Mouse (Mus musculus) myocyte (in vitro differentiated cells): ENCODE data around the gene Nfatc2. TPM values are rescaled to one million over a fixed set of nuclear protein-coding genes. Genes with fewer than 3 reads are reported as not detected.

Experiments
- H3K27me3 ChIP-seq: one replicate; pipeline ENCODE4 v1.6.1; 2011; ENCODE audit not compliant: control insufficient read depth, insufficient read depth, insufficient read length
- H3K36me3 ChIP-seq: one replicate; pipeline ENCODE4 v1.6.1; 2011; ENCODE audit not compliant: control insufficient read depth, insufficient read depth
- H3K4me2 ChIP-seq: one replicate; pipeline ENCODE4 v1.6.1; 2011; ENCODE audit warnings: low read depth, control low read depth
- H3K4me3 ChIP-seq: one replicate; pipeline ENCODE4 v1.5.1; 2011; ENCODE audit warnings: mild to moderate bottlenecking, control low read depth, moderate library complexity
- H3K79me2 ChIP-seq: one replicate; pipeline ENCODE4 v1.6.1; 2011; ENCODE audit not compliant: control insufficient read depth, insufficient read depth
- H3ac ChIP-seq: one replicate; pipeline ENCODE4 v1.6.1; 2011; ENCODE audit not compliant: control insufficient read depth, insufficient read length
- CEBPB ChIP-seq: IDR thresholded peaks from 2 replicates; pipeline ENCODE4 v1.6.1; 2011; ENCODE audit warnings: mild to moderate bottlenecking, moderate library complexity; ENCODE audit not compliant: poor library complexity, insufficient read depth, severe bottlenecking
- E2F4 ChIP-seq: IDR thresholded peaks from one replicate; pipeline ENCODE4 v1.6.1; 2011; ENCODE audit warnings: mild to moderate bottlenecking, control low read depth, moderate library complexity; ENCODE audit not compliant: insufficient read depth
- MAX ChIP-seq: IDR thresholded peaks from one replicate; pipeline ENCODE4 v1.6.1; 2011; ENCODE audit warnings: low read depth, mild to moderate bottlenecking, control low read depth
- MYOD1 ChIP-seq, 3 experiments: IDR thresholded peaks; one replicate each; pipeline ENCODE4 v1.6.1; 2011; ENCODE audit warnings: control low read depth in 2 of 3, low read depth in 2 of 3, mild to moderate bottlenecking in 2 of 3, moderate library complexity in 1 of 3; ENCODE audit not compliant: insufficient read length in 2 of 3, control insufficient read depth in 1 of 3
- MYOG ChIP-seq, 3 experiments: IDR thresholded peaks; one replicate each; pipeline ENCODE4 v1.6.1; 2011; ENCODE audit warnings: control low read depth in 2 of 3, low read depth in 2 of 3, mild to moderate bottlenecking in 2 of 3; ENCODE audit not compliant: insufficient read length in 2 of 3, control insufficient read depth in 1 of 3, insufficient read depth in 1 of 3
- POLR2A ChIP-seq: IDR thresholded peaks from one replicate; pipeline ENCODE4 v1.6.1; 2011; ENCODE audit warnings: low read depth, mild to moderate bottlenecking, control low read depth, moderate library complexity; ENCODE audit not compliant: insufficient read length
- POLR2AphosphoS2 ChIP-seq: IDR thresholded peaks from one replicate; pipeline ENCODE4 v1.6.1; 2011; ENCODE audit warnings: low read depth, control low read depth; ENCODE audit not compliant: insufficient read length
- REST ChIP-seq: IDR thresholded peaks from one replicate; pipeline ENCODE4 v1.6.1; 2011; ENCODE audit warnings: mild to moderate bottlenecking, control low read depth, moderate library complexity; ENCODE audit not compliant: insufficient read depth, insufficient read length
- SRF ChIP-seq: IDR thresholded peaks from one replicate; pipeline ENCODE4 v1.6.1; 2011; ENCODE audit warnings: low read depth; ENCODE audit not compliant: control insufficient read depth, insufficient read length
- TCF12 ChIP-seq: IDR thresholded peaks from one replicate; pipeline ENCODE4 v1.6.1; 2011; ENCODE audit warnings: mild to moderate bottlenecking, control low read depth; ENCODE audit not compliant: poor library complexity, insufficient read depth, severe bottlenecking
- TCF3 ChIP-seq: IDR thresholded peaks from one replicate; pipeline ENCODE4 v1.6.1; 2011; ENCODE audit warnings: low read depth, control low read depth; ENCODE audit not compliant: insufficient read length
- USF1 ChIP-seq: IDR thresholded peaks from one replicate; pipeline ENCODE4 v1.6.1; 2011; ENCODE audit warnings: low read depth, mild to moderate bottlenecking, control low read depth, moderate library complexity
- polyA plus RNA-seq: library from polyadenylated mRNA; unstranded; fragments of >200 nt; fragmentation: generic; extraction: Trizol; gene quantifications from one replicate; pipeline ENCODE4 v1.2.1, GENCODE M21; 2012; ENCODE audit warnings: missing spikeins

Gene Nfatc2
- polyA plus RNA-seq, 1 experiment, result 0.55 TPM

DNA sequence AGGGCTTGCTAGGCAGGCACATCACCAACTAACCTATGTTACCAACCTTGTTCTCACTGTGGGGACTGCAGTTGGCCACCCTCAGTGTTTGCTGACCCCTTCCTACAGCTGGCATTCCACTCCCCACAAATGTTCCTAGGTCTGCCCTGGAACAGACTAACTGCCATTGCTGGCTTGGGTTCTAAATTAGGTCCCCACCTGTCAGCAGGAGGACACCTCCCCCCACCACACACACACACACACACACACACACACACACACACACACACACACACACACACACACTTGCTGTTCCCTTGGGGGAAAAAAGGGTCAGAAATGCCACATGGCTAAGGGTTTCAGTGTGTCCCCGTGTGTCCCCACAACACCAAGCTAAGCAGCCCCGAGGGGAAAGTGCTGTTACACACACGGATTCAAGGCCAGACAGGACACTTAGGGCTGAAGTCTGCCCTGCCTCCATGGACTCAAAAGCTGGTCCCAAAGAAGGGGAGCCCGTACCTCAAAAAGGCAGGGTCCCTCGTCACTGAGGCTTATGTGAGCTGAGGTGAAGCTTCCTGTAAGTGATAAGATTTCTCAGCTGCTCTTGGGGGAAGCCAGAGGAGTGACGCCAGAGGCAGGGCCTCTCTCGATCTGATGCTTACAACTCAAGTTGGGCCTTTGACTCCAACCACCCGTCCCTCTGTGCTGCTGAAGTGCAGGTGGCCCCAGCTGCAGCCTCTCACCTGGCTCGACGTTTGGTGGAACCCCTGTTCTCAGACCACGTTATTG, 113.1 kb downstream of the Nfatc2 start:
- Histone ChIP-seq H3K4me2 (no peak overlapping the region), H3ac (no peak overlapping the region)

DNA sequence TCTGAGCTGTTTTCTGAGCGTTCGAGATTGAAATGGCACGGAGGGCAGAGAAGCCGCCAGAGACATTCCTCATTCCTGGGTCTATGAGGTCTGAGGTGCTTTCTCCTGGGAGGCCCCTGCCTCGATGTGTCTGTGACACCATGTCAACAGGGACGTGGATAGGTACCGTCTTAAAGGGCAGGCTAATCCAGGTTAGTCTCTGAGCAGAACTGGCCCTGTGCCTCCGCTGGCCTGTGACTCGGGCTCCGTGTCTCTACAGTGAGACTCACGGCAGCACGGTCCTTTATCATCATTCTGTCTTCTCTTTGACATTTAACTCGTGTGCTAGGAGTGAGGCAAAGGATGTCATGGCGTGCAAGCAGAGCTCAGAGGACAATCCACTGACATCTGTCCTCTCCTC, 120.3 kb downstream of the Nfatc2 start:
- TF ChIP-seq MYOG (IDR thresholded peaks at IDR 0.05; ENCODE audit: control insufficient read depth in 1 of 3, insufficient read depth in 1 of 3, insufficient read length in 2 of 3, low read depth in 2 of 3), result no peak
- no peak overlapping the region for H3K4me2 ChIP-seq
- no peaks in the 10 kb centered on the region for H3K36me3 ChIP-seq
- no peak overlapping the region for H3ac ChIP-seq
- no peaks in the 10 kb centered on the region for H3K79me2 ChIP-seq
- H3K27me3 ChIP-seq, result no peaks in the 10 kb centered on the region
- H3K4me3 ChIP-seq, result no peak overlapping the region

More for the DNA sequence above, 113.1 kb downstream of the Nfatc2 start:
- Histone ChIP-seq H3K36me3 (no peaks in the 10 kb centered on the region), H3K79me2 (no peaks in the 10 kb centered on the region), H3K27me3 (no peaks in the 10 kb centered on the region), H3K4me3 (no peak overlapping the region)
- TF ChIP-seq USF1 (no peak), TCF12 (peak; percentile 55), REST (no peak), MYOD1 (IDR thresholded peaks at IDR 0.05; ENCODE audit: control insufficient read depth in 1 of 3, insufficient read length in 2 of 3, low read depth in 2 of 3) (peak in 2 of 3 experiments; percentile 63 to 72), MYOG (IDR thresholded peaks at IDR 0.05; ENCODE audit: control insufficient read depth in 1 of 3, insufficient read depth in 1 of 3, insufficient read length in 2 of 3, low read depth in 2 of 3) (peak; percentile 24 to 87 (median 81))

DNA sequence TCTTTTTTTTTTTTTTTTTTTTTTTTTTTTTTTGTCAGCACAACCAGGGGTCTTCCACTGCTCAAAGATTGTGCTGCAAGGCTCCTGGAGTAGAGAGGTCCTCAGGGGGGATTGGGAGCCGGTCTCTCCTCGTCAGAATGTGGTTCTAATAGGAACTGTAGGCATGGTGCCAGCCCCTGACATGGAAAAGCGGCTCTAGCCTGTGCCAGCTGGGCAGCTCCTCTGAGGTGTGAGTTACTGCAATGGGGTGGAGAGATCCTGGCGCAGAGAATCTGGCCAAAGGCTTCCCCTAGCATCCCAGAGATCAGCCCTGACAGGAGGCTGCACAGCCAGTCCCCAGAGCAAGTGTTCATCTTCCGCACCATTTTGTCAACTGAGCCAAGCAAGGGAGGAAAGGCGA, 120.8 kb downstream of the Nfatc2 start:
- H3K79me2 ChIP-seq, result no peaks in the 10 kb centered on the region

DNA sequence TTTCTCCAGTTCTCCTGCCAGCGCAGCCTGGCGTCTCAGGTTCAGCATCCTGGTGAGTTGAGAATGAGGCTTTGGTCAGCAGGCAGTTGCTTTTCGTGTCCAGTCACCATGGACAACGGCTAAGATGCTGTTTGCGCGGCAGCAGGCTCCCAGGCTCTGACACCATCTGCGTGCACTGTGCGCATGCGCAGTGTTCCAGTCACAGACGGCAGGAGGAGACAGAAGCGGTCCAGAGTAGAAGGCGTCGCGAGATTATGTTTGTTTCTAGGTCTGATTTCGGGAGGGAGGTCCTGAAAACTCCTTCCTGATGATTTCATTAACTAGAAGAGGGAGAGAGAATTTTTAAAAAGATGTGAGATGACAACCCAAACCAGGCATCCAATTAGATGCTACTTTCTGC, 121.5 kb downstream of the Nfatc2 start:
- Histone ChIP-seq H3K4me3 (no peak overlapping the region), H3K4me2 (no peak overlapping the region), H3K27me3 (no peaks in the 10 kb centered on the region), H3K79me2 (no peaks in the 10 kb centered on the region), H3ac (no peak overlapping the region), H3K36me3 (no peaks in the 10 kb centered on the region)
- peak; percentile 10 for TF ChIP-seq REST
- no peak for TF ChIP-seq TCF12

More for the DNA sequence above, 120.8 kb downstream of the Nfatc2 start:
- TF ChIP-seq TCF3, result no peak
- no peak for TF ChIP-seq SRF
- TF ChIP-seq POLR2A, result no peak
- no peak for TF ChIP-seq TCF12
- TF ChIP-seq MYOG (IDR thresholded peaks at IDR 0.05; ENCODE audit: control insufficient read depth in 1 of 3, insufficient read depth in 1 of 3, insufficient read length in 2 of 3, low read depth in 2 of 3), result no peak
- TF ChIP-seq MAX, result no peak
- TF ChIP-seq REST, result no peak
- TF ChIP-seq POLR2AphosphoS2, result no peak
- TF ChIP-seq E2F4, result no peak
- TF ChIP-seq MYOD1 (IDR thresholded peaks at IDR 0.05; ENCODE audit: control insufficient read depth in 1 of 3, insufficient read length in 2 of 3, low read depth in 2 of 3), result no peak
- TF ChIP-seq CEBPB, result no peak
- TF ChIP-seq USF1, result no peak
- Histone ChIP-seq H3K4me3 (no peak overlapping the region), H3K27me3 (no peaks in the 10 kb centered on the region), H3ac (no peak overlapping the region), H3K36me3 (no peaks in the 10 kb centered on the region), H3K4me2 (no peak overlapping the region)

DNA sequence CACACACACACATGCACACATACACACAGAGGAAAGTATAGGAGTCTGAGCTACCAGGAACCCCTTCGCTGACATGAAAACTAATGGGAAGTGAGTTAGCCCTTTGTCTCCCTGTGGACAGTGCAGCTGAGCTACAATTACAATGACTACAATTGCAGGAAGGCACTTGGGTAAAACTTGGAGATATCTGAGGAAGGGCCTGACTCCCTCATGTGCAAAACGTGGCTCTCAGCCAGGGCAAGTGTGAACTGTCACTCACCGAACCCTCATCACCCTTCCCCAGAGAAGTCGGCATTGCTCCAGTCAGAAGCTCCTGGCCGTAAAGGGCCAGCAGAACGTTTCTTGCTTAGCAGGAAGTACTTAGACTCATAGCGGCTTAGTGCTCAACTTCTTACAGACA, 123.0 kb downstream of the Nfatc2 start:
- H3ac ChIP-seq, result no peak overlapping the region
- no peak overlapping the region for H3K4me2 ChIP-seq
- no peaks in the 10 kb centered on the region for H3K36me3 ChIP-seq
- no peak overlapping the region for H3K4me3 ChIP-seq
- TF ChIP-seq TCF3 (no peak), MYOD1 (IDR thresholded peaks at IDR 0.05; ENCODE audit: control insufficient read depth in 1 of 3, insufficient read length in 2 of 3, low read depth in 2 of 3) (no peak), TCF12 (no peak), E2F4 (no peak), SRF (no peak), MYOG (IDR thresholded peaks at IDR 0.05; ENCODE audit: control insufficient read depth in 1 of 3, insufficient read depth in 1 of 3, insufficient read length in 2 of 3, low read depth in 2 of 3) (no peak), USF1 (no peak), POLR2A (no peak), CEBPB (no peak), REST (no peak), MAX (no peak), POLR2AphosphoS2 (no peak)
- no peaks in the 10 kb centered on the region for H3K27me3 ChIP-seq
- H3K79me2 ChIP-seq, result no peaks in the 10 kb centered on the region
